Mouse (Mus musculus): ENCODE data around the gene Xrra1.

DNA sequence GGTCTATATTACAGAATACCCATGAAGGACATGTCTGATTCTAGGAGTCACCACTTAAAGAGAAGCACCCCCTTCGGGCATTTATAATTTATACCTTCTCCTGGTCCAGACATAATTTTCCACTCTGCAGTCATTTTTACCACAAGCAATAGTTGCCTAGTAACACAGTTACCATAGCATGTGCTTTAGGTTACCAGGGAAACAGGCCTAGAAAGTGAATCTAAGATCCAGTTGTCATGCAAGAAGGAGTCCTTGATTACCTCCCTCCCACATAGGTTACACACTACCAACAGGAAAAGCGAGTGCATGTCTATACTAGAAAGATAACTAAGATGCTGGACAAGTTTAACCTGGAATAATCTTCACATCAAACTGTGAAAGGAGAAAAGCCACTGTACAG lies 19.3 kb downstream of the Xrra1 start:
- no peak for TF ChIP-seq CTCF (IDR thresholded peaks at IDR 0.05; ENCODE audit: control insufficient read depth, insufficient read depth, insufficient read length)
- TF ChIP-seq MYOD1 (IDR thresholded peaks at IDR 0.05; ENCODE audit: control insufficient read depth, insufficient read length, low read depth): no peak
- no peak for TF ChIP-seq USF1 (IDR thresholded peaks at IDR 0.05; ENCODE audit: low read depth)

Measured in C2C12 (cell line).